Mouse (Mus musculus) bone marrow, adult 2 months (tissue): ENCODE data around the gene Tm6sf2. TPM values are rescaled to one million over a fixed set of nuclear protein-coding genes. Genes with fewer than 3 reads are reported as not detected.
A peak's percentile ranks its signal among the peaks of the same experiment; 100 is the strongest.

ENCODE experiments used
- H3K27ac ChIP-seq: fragments of 200-500 bp; 2 replicates; pipeline ENCODE4 v1.5.1; 2012; ENCODE audit warnings: low read depth, mild to moderate bottlenecking, control low read depth, inconsistent platforms, low read length; ENCODE audit not compliant: control insufficient read depth, poor library complexity, insufficient read depth
- H3K4me1 ChIP-seq: fragments of 200-500 bp; 2 replicates; pipeline ENCODE4 v1.6.1; 2011; ENCODE audit warnings: low read length; ENCODE audit not compliant: control insufficient read depth, insufficient read depth
- H3K4me3 ChIP-seq: fragments of 200-500 bp; replicated peaks from 2 replicates; pipeline ENCODE3; 2011; ENCODE audit warnings: mild to moderate bottlenecking, low read depth, low read length, control low read depth; ENCODE audit not compliant: control insufficient read depth
- CTCF ChIP-seq: fragments of 200-500 bp; IDR thresholded peaks from 2 replicates; pipeline ENCODE4 v1.5.1; 2011; ENCODE audit warnings: low read length, control low read depth; ENCODE audit not compliant: control insufficient read depth, insufficient read depth
- POLR2A ChIP-seq: fragments of 200-500 bp; IDR thresholded peaks from 2 replicates; pipeline ENCODE4 v1.6.1; 2011; ENCODE audit warnings: low read depth, mild to moderate bottlenecking, control low read depth, low read length, borderline replicate concordance; ENCODE audit not compliant: control insufficient read depth
- WGBS: fragments of 180-500 bp; shearing (Covaris S2); methylation state at CpG from one replicate; pipeline ENCODE4 v1.1.7; 2018; 5-methylcytosine and 5-hydroxymethylcytosine counted together
- polyA plus RNA-seq: library from polyadenylated mRNA; stranded (reverse); fragments of >200 nt; gene quantifications from 2 replicates; pipeline ENCODE4 v1.2.4, GENCODE M21; 2011; ENCODE audit warnings: low replicate concordance; ENCODE audit not compliant: missing spikeins, insufficient read depth, insufficient read length

The Tm6sf2 gene
- polyA plus RNA-seq, 1 experiment: 1.6 TPM

GRCm38 (mm10) chr8:70118726-70119700 is 46.3 kb downstream of the Tm6sf2 start:
- Histone ChIP-seq H3K27ac (no peak overlapping the region), H3K4me1 (no peaks in the 10 kb centered on the region), H3K4me3 (no peak overlapping the region)
- TF ChIP-seq POLR2A (no peak), CTCF (no peak)
- 24% methylated on average over 17 of the region's 17 CpGs for WGBS

- 5% methylated on average over 19 of the region's 19 CpGs for WGBS
- H3K4me3 ChIP-seq: no peak within 1 kb of the TSS
- TF ChIP-seq CTCF: no peak
- TF ChIP-seq POLR2A: no peak
Observed at GRCm38 (mm10) chr8:70120667-70121066, 47.9 kb downstream of the Tm6sf2 start, which contains the start of gene Ncan. Ncan (minus strand) TSS chr8:70120873.

GRCm38 (mm10) chr8:70122863-70123262 is 50.1 kb downstream of the Tm6sf2 start:
- Histone ChIP-seq H3K27ac (no peak overlapping the region), H3K4me1 (no peaks in the 10 kb centered on the region; the same call in 1 of the 2 replicates), H3K4me3 (no peak overlapping the region)
- WGBS: 57% methylated on average over 2 of the region's 2 CpGs
- TF ChIP-seq CTCF (peak; percentile 44; the same call in 1 of the 2 replicates), POLR2A (no peak)

More at GRCm38 (mm10) chr8:70120667-70121066, 47.9 kb downstream of the Tm6sf2 start, which contains the start of gene Ncan:
- Histone ChIP-seq H3K27ac (no peak within 1 kb of the TSS), H3K4me1 (no peaks in the 10 kb centered on the region)

GRCm38 (mm10) chr8:70124992-70125391 is 52.3 kb downstream of the Tm6sf2 start:
- no peak overlapping the region for H3K4me3 ChIP-seq
- no peak overlapping the region for H3K27ac ChIP-seq
- H3K4me1 ChIP-seq: no peaks in the 10 kb centered on the region; the same call in 1 of the 2 replicates
- WGBS: 58% methylated on average over 8 of the region's 8 CpGs
- TF ChIP-seq CTCF: no peak
- no peak for TF ChIP-seq POLR2A

GRCm38 (mm10) chr8:70128435-70128834 is 55.7 kb downstream of the Tm6sf2 start:
- Histone ChIP-seq H3K4me3 (no peak overlapping the region), H3K4me1 (peaks cover 3% of the 10 kb centered on the region), H3K27ac (no peak overlapping the region)
- TF ChIP-seq POLR2A (no peak), CTCF (no peak)
- WGBS: 85% methylated on average over 3 of the region's 3 CpGs

- WGBS: 76% methylated on average over 9 of the region's 9 CpGs
- Histone ChIP-seq H3K27ac (no peak overlapping the region), H3K4me3 (no peak overlapping the region), H3K4me1 (peaks cover 3% of the 10 kb centered on the region)
- TF ChIP-seq CTCF (no peak), POLR2A (no peak)
Observed at GRCm38 (mm10) chr8:70129309-70129952, 56.7 kb downstream of the Tm6sf2 start.

Other genes with a start within 250 kb of the Tm6sf2 start
- 5.9 and 9.7 TPM in 2 replicates for gene Pbx4, start 240.4 kb upstream of the Tm6sf2 start, polyA plus RNA-seq
- not detected in 2 replicates for gene Cilp2, start 185.2 kb upstream of the Tm6sf2 start, polyA plus RNA-seq
- not detected in 2 replicates for gene Tssk6, start 170.7 kb upstream of the Tm6sf2 start, polyA plus RNA-seq
- 41.2 and 61.7 TPM in 2 replicates for gene Ndufa13, start 170.4 kb upstream of the Tm6sf2 start, polyA plus RNA-seq
- gene Yjefn3, start 170.2 kb upstream of the Tm6sf2 start, polyA plus RNA-seq: not detected in 2 replicates
- 22.0 and 34.5 TPM in 2 replicates for gene Gatad2a, start 76.5 kb upstream of the Tm6sf2 start, polyA plus RNA-seq
- 29.7 and 51.9 TPM in 2 replicates for gene Mau2, start 30.2 kb upstream of the Tm6sf2 start, polyA plus RNA-seq
- 19.1 and 26.4 TPM in 2 replicates for gene Sugp1, start 30.1 kb upstream of the Tm6sf2 start, polyA plus RNA-seq
- not detected in 2 replicates for gene Hapln4, start 10.5 kb downstream of the Tm6sf2 start, polyA plus RNA-seq
- gene Ncan, start 47.9 kb downstream of the Tm6sf2 start, polyA plus RNA-seq: 0.13 and 0.50 TPM in 2 replicates
- 16.1 and 29.5 TPM in 2 replicates for gene Nr2c2ap, start 58.4 kb downstream of the Tm6sf2 start, polyA plus RNA-seq
- 7.0 and 14.4 TPM in 2 replicates for gene Rfxank, start 66.2 kb downstream of the Tm6sf2 start, polyA plus RNA-seq
- 13.9 and 33.6 TPM in 2 replicates for gene Borcs8, start 66.6 kb downstream of the Tm6sf2 start, polyA plus RNA-seq
- 1.3 and 2.7 TPM in 2 replicates for gene Mef2b, start 66.8 kb downstream of the Tm6sf2 start, polyA plus RNA-seq
- 10.8 and 22.0 TPM in 2 replicates for gene Tmem161a, start 99.4 kb downstream of the Tm6sf2 start, polyA plus RNA-seq
- 7.1 and 10.9 TPM in 2 replicates for gene Slc25a42, start 139.4 kb downstream of the Tm6sf2 start, polyA plus RNA-seq
- gene Sugp2, start 161.3 kb downstream of the Tm6sf2 start, polyA plus RNA-seq: 89.1 and 192 TPM in 2 replicates
- gene Armc6, start 161.5 kb downstream of the Tm6sf2 start, polyA plus RNA-seq: 2.9 and 9.8 TPM in 2 replicates
- 12.1 and 25.6 TPM in 2 replicates for gene Homer3, start 209.9 kb downstream of the Tm6sf2 start, polyA plus RNA-seq
- gene Ddx49, start 229.6 kb downstream of the Tm6sf2 start, polyA plus RNA-seq: 32.3 and 33.4 TPM in 2 replicates
- gene Cope, start 229.6 kb downstream of the Tm6sf2 start, polyA plus RNA-seq: 85.8 and 91.7 TPM in 2 replicates
- gene Cers1, start 242.9 kb downstream of the Tm6sf2 start, polyA plus RNA-seq: not detected in 2 replicates